Mouse (Mus musculus) MN1 (cell line): Measurements from ENCODE around the gene Tm2d1.
A peak's percentile ranks its signal among the peaks of the same experiment; 100 is the strongest.
"Not testable (repeated sequence)": the region's sequence is repeated elsewhere in the genome, so short reads cannot be mapped to it uniquely, and the experiment has no call there.

Source experiments
- DNase-seq: peaks from one replicate; pipeline ENCODE4 v3.0.0-alpha.2; 2016; ENCODE audit warnings: low spot score

Gene Tm2d1

DNA sequence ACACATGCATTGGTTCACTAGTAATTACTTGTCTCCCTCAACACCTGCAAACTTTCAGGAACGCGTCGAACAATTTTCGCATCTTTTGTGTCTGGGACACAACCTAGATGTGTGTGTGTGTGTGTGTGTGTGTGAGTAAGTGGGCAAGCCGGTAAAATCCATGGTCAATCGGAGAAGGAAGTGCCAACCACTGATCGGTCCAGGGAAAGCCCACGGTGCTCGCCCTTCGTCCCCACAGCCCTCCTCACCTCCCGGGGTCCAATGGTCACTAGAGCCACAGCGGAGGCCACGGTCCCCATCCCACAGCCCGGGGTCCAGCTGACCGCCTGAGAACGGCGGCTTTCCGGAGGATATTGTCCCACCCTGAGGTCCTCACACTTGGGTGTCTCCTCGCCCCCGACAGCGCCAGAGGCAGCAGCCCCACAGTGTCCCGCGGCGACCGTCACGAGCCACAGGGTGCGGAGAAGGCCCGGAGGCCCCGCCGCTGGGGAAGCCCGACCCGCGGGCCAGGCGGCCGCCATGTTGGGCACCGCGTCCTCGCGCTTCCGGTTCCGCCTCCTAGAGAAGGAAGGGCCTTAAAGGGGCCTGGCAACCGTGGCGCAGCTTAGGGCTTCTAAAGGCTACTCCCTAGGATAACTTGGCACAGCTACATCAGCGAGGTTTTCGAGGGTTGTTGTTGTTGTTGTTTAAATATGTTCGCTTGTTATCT is at the start of gene Tm2d1:
Gene Tm2d1 (minus strand): TSS at position 591 of the 709 bp plus-strand sequence.
- peak; percentile 79 for DNase-seq

DNA sequence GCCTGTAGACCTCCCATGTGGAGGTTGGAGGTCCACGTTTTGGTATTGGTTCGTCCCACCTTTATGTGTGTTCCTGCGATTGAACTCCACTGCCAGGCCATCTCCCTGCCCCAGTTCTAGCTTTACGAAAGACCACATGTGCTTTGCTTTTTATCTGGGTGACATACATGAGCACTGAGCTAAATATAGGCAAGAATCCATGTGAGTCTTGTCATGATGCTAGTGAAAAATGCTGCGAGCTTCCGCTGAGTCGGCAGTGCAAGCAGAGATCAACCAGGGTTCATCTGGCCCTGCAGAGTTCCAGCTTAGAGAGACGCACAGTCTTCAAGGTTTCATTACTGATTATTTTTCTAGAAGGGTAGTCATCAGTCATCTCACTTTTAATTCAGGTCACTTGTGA is 45.3 kb upstream of the Tm2d1 start:
- DNase-seq: no peak

DNA sequence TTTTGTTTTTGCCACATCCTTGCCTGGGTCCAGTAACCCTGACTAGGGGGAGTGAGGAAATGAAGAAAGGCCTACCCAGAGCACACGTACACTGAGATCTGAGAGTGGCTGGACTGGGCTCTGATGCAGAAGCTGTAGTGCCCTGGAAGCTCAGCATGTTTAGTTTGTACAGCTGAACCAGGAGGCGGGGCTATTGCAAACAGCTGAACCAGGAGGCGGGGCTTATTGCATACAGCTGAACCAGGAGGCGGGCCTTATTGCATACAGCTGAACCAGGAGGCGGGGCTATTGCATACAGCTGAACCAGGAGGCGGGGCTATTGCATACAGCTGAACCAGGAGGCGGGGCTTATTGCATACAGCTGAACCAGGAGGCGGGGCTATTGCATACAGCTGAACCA is 32.0 kb upstream of the Tm2d1 start:
- DNase-seq: not testable (repeated sequence)

DNA sequence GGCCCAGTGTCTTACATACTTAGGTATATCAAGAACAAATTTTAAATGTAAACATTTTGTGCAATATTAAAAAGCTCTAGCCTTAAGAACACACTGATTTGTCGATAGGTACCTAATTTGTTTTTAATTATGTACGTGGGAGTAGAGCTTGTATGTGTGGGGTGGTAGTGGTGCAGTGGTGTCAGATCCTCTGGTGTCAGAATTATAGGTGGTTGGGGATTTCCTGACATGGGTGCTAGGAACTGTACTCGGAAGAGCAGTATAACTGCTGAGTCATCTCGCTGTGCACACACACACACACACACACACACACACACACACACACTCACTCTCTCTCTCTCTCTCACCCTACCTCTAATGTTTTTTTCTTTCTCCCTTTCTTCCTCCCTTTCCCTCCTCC is 25.3 kb upstream of the Tm2d1 start:
- DNase-seq: no peak

DNA sequence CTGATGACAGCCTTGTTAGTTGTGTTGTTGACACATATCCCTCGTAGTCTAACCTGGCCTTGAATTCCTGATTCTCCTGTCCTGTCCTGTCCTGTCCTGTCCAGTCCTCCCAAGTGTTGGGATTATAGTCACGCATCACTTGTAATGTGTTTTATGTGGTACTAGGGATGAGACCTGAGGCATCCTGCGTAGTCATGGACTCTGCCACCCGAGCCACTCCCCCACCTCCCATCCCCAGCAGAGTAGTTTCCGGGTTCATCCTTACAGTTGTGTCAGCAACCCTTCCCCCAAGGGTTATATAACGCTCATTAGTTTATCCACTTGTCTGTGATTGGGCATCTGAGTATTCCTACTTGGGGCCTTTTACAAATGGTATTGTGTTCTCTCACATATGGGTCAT is 21.3 kb upstream of the Tm2d1 start:
- no peak for DNase-seq

DNA sequence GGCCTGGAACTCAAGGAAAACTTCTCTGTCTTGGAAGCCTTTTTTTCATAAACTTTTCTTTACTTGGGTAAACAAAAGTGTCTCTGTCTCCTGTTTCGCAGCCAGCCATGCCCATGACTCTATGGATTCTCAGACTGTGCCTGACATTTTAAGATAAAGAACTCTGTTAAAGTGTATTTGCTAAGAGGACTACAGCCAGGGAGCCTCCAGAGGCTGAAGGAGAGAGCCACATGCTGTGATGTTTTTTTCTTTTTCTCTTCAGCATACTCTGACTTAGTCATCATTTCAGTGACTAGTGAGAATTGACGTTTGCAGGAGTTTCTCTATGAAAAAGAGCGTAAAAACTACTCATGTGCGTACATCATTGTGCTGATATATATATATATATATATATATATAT is 20.4 kb upstream of the Tm2d1 start:
- no peak for DNase-seq

DNA sequence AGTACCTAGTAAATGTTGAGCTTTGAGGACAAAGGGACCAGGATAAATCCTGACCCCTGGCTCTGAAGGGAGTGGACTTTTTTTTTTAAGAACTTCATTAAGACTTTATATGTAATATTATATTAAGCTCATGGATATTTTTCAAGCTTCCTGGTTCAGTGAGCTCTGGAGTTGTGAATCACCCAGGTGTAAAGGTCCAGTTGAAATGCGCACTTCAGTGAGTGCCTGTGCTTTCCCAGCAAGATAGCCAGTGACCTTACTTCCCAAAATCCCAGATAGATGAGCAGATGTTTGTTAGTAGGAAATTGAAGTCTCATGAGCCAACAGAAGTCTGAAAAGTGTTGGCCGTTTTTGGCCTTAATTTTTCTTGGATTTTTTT is 18.5 kb upstream of the Tm2d1 start:
- no peak for DNase-seq

DNA sequence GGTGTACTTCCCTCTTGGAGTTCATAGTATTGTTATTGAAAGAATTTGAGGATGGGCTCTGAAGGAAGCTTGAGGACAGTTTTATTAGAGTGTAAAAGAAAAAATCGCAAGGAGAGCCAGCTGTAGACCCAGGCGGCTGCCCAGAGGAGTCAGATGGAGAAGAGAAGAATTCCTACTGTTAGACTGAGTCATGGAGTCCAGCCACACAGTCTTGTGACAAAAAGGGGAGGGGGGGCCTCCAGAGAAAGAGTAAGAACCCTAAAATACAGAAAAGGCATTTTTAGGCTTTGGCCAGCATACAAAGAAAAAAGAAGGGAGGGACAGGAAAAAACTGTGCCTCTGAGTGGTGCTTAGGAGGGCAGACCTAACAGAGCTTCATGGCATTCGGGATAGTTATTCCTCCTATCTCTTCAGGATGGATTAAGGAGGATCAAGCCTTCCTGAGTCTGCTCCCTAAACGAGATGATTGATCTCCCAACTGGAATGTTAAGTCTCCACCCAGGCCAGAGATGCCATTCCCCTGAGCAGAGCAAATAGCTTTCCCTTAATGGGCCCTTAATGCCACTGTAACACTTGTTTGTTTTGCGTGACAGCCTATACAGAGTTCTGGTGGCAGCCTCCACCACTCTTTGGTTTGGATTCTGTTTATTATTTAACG is 17.9 kb upstream of the Tm2d1 start:
- no peak for DNase-seq

DNA sequence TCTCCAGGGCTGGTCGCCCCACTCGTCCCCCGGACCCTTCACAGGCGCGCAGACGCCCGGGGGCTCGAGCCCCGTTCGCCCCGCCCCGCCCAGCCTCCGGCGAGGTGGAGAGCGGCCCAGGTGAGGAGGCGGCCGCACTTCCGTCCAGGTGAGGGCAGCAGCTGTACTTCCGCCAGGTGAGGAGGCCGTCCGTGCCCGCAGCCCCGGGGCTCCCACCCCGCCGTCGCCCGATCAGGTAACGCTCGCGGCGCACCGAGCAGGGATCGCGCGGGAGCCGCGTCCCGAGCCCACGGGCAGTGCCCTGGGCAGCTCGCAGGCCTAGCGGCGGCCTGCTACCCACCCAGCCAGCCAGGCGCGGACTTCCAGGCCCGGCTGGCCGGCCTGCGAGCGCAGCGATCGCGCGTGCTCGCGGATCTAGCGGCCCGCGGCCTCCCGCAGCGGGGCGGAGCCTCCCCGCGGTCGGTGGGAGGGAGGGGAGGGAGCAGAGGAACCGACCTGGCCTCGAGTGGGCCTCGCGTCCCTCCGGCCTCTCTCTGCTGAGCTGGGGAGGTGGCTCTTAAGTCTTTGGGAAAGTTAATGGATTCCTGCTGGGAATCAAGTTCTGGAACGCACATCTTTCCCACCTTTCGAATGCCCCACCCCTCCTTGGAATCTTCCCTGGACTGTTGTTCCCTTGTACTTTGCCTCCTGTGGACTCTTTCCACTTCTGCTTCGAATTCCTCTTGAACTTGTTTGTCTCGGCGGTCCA is 12.8 kb upstream of the Tm2d1 start, which contains the start of gene Patj:
Gene Patj (plus strand): TSS at position 96 of the 748 bp plus-strand sequence.
- peak; percentile 57 for DNase-seq

DNA sequence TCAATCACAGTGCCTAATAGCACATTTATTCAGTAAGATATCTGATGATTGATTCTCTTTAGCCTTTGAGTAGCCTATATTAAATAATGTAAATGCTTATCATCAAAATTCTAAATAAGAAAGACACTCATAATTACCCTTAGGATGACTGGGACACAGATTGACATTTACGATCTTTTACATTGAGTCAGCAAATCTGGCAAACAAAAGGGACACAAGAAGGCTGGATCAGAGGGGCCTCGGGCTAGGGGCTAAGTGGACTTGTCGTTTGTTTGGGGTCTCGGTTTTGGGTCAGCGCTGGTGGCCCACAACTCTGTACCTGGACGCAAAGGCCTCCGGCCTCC is 12.2 kb upstream of the Tm2d1 start:
- no peak for DNase-seq

DNA sequence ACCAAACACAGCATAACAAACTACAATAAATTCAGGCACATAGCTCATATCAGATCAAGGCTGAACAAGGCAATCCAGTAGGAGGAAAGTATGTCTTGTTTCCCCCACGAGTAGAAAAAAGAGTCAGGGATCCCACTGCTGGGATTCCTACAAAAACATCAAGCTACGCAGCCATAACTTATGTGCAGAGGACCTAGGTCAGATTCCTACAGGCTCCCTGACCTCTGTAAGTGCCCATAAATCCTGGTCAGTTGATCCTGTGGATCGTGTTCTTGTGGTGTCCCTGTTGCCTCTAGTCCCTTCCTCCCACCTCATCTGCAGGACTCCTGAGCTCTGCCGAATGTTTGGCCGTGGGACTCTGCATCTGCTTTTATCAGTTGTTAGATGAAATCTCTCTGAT is 1.9 kb upstream of the Tm2d1 start:
- no peak for DNase-seq

DNA sequence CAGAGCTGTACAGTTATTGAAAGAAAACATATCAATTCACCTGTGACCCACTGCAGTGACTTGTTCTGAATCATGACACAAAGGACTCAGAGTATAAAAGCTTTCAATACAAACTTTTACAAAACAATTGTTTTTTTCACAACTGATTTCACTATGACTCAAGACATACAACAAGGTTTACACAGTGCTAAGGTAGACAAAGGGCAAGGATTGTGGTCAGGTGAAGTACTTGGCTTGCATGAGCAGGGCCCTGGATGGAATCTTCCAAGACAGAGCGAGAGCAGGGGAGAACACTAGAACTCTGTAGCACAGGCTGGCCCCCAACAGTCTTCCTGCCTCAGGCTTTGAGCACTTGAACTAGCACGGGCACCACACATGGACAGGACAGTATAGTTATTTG is 6.2 kb downstream of the Tm2d1 start:
- no peak for DNase-seq

DNA sequence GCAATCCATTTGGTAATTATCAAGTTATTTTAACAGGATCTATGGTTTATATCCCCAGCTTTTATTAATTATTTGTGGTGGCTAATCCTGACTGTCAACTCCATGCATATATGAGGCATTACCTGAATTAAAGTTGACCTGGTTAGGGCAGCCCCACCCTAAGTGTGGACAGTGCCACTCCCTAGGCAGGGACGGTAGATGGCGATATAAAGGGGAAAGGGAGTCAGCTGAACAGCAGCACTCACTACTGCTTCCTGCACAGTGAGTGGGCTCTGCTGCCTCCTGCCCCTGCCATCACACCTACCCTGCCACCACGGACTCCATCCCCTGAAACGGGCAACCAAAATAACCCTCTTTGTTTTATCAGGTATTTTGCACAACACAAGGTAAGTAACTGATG is 7.7 kb downstream of the Tm2d1 start:
- no peak for DNase-seq

DNA sequence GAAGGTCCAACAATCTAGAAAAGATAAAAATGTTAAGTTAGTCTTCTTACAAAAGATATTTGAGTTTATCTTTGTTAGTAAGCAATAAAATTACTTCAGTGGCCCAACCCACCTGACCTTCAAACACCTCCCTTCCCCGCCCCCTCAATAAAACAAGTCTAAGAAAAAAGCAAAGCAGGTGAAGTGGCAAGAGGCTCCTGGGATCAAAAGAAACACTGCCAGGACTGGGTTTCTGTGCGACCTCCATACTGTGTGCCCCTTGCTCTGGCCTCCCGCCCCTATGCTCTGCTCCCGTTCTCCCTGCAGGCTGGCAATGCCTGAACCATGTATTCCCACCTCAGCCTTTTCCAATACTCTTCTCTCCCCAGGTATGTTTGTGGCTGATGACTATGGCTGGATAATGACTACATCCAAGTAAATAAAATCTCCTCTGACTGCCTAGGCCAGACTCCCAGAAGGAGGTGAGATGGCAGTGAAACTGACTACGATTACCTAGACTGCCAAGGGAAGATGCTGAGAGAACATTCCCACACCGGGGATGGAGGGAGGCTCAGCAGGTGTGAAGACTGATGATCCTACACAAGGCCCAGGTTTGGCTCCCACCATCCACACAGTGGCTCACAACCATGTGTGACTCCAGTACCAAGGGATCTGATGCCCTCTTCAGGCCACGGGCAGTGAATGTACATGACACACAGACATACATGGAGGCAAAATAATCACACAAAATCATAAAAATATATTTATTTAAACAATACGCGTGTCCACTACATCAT is 24.9 kb downstream of the Tm2d1 start:
- DNase-seq: no peak

DNA sequence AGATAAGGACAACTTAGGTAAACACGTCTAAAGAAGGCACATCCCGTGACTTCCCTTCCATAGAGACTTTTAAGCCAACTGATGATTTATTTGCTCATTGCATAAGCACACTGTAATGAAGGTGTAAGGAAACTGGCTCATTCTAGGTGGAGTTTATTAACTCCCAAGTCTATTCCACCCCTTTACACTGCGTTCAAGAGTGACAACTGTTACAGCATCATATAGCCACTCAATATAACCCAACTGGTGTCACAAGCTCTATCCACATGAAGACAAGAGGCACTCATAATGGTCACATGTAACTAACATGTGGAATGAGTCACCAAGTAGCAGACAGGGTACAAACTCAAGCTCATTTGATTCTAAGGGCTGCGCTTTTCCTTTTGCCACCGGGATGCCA is 34.5 kb downstream of the Tm2d1 start:
- no peak for DNase-seq

DNA sequence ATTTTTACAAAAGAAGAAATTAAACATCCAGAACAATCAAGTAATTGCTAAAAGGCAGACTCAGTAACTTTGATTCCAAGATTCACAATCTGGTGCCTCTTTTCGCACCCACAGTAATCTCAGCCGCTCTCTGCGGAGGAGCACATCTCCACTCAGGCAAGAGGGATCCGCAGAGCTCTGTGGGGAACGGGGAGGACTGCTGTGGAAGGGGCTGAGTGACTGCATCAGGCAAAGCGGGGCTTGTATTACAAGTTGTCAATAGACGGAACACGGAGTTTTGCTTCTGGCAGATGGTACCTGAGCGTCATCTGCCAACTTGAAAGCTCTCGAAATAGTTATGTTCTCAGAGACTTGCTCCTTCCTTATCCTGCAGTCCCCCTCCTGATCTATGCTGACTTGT is 37.3 kb downstream of the Tm2d1 start:
- no peak for DNase-seq

DNA sequence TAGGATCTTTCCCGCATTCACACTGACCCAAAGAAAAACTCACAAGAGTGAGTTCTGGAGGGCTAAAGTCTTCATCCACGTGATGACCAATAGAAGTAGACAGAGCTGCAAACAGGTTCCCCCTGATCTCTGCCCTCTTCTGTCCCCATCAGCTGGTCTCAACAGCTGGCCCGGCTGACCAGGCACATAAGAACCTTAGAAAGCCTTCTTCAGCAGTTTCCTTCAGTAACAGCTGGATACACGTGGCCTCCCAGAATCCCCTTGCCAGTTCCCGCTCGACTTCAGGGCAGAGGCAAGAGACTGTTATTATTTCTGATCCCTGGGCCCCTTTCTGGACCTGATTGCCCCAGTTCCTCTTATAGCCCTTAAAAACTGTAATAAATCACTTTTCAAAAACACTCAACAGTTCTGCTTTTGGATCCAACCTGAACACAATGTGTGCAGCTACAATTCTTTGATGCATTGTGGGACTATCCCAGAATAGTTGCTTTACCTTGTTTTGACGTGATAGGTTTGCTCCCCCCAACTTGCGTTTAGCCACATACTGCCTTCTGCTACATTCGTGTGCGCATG is 43.0 kb downstream of the Tm2d1 start:
- DNase-seq: no peak

DNA sequence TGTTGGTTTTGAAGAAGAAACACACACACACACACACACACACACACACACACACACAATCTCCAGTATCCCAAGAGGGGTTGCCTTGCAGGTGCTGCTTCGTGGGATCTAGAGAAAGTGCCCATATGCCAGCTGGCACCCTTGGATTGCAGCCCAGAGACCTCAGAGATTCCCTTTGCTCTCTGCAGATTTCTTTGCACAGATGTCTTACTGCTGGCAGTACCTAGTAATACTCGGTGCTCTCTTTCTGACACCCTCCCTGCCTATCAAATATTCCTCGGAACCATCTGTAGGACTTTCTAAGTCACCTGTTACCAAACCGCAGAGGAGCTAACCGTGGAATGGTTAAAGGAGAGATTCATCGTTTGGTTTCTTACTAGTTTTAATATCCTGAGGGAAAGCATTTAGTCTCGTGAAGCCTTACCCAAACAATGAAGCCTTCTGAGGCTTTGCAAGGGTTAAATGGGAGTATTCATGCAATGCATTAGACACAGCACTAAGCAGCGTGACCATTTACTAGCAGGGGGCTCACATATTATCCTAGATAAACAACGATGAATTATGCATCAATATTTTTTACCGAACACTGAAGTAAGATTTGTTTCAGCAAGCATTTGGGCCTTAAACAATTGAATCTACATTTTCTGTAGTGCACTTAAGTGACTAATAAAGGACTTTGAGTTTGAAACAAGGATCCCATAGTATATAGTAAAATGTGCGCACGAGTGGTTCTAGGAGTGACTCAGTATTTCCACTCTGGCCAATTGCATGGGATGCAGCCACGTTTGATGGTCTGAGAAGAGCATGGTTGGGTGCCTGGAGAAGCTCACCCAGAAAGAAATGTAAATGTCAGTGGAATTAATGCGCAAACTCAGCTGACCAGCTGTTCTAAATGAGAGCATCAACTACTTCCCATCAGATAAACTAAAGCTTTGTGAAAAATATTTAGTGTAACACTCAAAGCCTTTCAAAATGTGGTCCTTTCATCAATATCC is 44.2 kb downstream of the Tm2d1 start:
- DNase-seq: peak; percentile 6

DNA sequence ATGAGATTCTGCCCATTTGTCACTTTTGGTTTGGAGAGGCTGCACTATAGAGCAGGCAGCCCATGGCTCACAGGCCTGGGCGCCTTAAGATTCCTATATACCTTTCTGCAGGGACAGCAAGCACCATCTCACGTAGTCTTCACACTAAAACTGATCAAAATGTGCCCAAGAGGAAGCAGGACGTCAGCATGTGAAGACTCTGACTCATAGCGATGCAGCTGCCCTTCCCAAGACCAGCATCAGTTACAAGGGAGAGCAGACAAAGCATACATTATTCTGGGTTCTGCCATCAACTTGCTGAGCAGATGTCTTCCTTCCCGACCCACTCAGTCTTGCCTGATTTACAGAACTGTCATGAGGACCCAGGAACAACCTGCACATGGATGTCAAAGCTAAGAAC is 45.9 kb downstream of the Tm2d1 start:
- no peak for DNase-seq

DNA sequence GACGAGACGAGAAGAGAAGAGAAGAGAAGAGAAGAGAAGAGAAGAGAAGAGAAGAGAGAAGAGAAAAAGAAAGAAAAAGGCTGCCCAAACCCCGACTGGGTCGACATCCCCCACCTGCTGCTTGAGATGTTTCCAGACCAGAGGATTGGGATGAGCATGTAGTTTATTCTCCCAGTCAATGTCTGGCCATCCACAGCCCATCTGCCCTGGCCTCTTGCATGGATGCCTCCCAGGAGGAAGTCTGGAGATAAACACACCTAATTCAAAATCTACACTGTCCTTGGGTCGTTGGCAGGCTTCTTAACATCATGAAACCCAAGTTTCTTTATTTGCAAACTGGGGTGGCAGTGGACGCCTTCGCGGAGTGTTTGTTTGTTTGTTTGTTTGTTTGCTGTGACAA is 47.4 kb downstream of the Tm2d1 start:
- no peak for DNase-seq

DNA sequence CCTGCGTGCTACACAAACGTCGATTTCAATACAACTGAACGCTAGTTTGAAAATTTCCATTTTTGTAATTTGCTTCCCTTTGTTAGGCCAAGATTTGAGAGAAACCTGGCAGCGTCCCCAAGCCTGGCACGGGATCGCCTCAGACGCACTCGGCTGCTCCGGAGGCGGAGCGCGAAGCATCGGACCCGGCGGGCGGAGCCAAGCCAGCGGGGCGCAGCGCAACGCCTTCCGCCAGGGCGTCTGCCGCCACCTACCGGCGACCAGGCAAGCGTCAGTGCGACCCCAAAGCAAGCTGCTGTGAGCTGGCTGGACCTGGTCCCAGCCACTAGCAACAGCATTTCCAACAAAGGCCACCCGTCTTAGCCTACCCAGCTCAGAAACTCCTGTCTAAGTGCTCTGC is 60.9 kb downstream of the Tm2d1 start:
- DNase-seq: peak; percentile 85
